Mouse (Mus musculus): ENCODE data around the gene Myo1e. TPM values are rescaled to one million over a fixed set of nuclear protein-coding genes. Genes with fewer than 3 reads are reported as not detected.

Myo1e gene
- polyA plus RNA-seq, 1 experiment from 2014 or later: 12.1 TPM

DNA sequence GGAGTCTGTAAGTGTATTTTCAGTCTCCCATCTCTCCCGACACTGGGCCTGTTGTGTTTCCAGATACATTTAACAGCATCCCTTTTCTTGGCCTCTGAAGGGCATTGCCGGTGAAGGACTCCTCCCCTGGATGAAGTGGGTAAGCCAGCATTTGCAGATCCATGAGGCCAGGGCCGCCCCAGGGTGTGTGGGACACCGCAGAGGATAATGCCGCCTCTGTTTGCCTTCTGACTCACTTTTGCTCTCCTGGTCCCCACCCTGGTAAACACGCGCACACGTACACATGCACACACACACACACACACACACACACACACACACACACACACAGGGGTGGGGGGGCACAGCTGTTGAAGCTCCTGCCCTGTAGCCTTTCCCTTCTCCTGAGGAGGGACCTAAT is 74.3 kb downstream of the Myo1e start:
- Histone ChIP-seq H3K36me3 (no peaks in the 10 kb centered on the region), H3K4me1 (no peaks in the 10 kb centered on the region), H3K27ac (replicated peaks) (no peak overlapping the region), H3K27me3 (ENCODE audit: low read depth, poor library complexity, severe bottlenecking) (no peaks in the 10 kb centered on the region), H3K9me3 (replicated peaks) (no peaks in the 10 kb centered on the region), H3K4me3 (no peak overlapping the region)
- WGBS: 93% methylated on average over 8 of the region's 8 CpGs
- DNase-seq (ENCODE audit: low spot score): no peak

- no peak overlapping the region for H3K27ac ChIP-seq (replicated peaks)
- 90% methylated on average over 6 of the region's 8 CpGs for WGBS
- H3K9me3 ChIP-seq (replicated peaks): no peaks in the 10 kb centered on the region
- H3K27me3 ChIP-seq (ENCODE audit: low read depth, poor library complexity, severe bottlenecking): no peaks in the 10 kb centered on the region
- no peak overlapping the region for H3K4me3 ChIP-seq
- DNase-seq (ENCODE audit: low spot score): no peak
- H3K4me1 ChIP-seq: no peaks in the 10 kb centered on the region
- no peaks in the 10 kb centered on the region for H3K36me3 ChIP-seq
Observed at GRCm38 (mm10) chr9:70282107-70282506, 75.0 kb downstream of the Myo1e start.

DNA sequence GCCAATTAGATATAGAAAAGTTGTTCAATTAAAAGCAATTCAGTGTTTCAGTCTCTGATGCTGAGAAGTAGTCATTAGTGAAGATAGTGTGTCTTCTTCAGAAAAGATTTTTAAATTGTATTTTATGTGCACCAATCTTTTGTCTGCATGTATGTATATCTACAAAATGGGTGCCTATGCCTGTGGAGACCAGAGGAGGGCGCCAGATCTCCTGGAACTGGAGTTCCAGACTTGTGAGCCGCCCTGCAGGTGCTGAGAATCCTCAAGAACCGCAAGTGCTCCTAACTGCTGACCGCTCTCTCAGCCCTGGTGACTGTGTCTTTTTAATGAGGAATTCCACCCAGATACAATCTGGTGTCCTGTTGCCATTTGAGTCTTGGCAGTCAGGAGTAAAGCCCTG is 76.0 kb downstream of the Myo1e start:
- H3K9me3 ChIP-seq (replicated peaks): no peaks in the 10 kb centered on the region
- 87% methylated on average over 4 of the region's 4 CpGs for WGBS
- no peaks in the 10 kb centered on the region for H3K4me1 ChIP-seq
- DNase-seq (ENCODE audit: low spot score): no peak
- H3K27ac ChIP-seq (replicated peaks): no peak overlapping the region
- H3K27me3 ChIP-seq (ENCODE audit: low read depth, poor library complexity, severe bottlenecking): no peaks in the 10 kb centered on the region
- no peaks in the 10 kb centered on the region for H3K36me3 ChIP-seq
- H3K4me3 ChIP-seq: no peak overlapping the region

GRCm38 (mm10) chr9:70284584-70285140 is 77.5 kb downstream of the Myo1e start:
- no peak for DNase-seq (ENCODE audit: low spot score)
- Histone ChIP-seq H3K27me3 (ENCODE audit: low read depth, poor library complexity, severe bottlenecking) (no peaks in the 10 kb centered on the region), H3K9me3 (replicated peaks) (no peaks in the 10 kb centered on the region), H3K27ac (replicated peaks) (no peak overlapping the region), H3K36me3 (no peaks in the 10 kb centered on the region), H3K4me1 (no peaks in the 10 kb centered on the region), H3K4me3 (no peak overlapping the region)
- 83% methylated on average over 7 of the region's 7 CpGs for WGBS

GRCm38 (mm10) chr9:70290785-70291184 is 83.6 kb downstream of the Myo1e start:
- no peak for DNase-seq (ENCODE audit: low spot score)
- no peaks in the 10 kb centered on the region for H3K27me3 ChIP-seq (ENCODE audit: low read depth, poor library complexity, severe bottlenecking)
- H3K4me3 ChIP-seq: no peak overlapping the region
- no peaks in the 10 kb centered on the region for H3K36me3 ChIP-seq
- 81% methylated on average over 10 of the region's 10 CpGs for WGBS
- no peaks in the 10 kb centered on the region for H3K9me3 ChIP-seq (replicated peaks)
- H3K4me1 ChIP-seq: peaks cover 20% of the 10 kb centered on the region
- H3K27ac ChIP-seq (replicated peaks): no peak overlapping the region

GRCm38 (mm10) chr9:70296916-70297315 is 89.8 kb downstream of the Myo1e start:
- Histone ChIP-seq H3K4me3 (no peak overlapping the region), H3K4me1 (peaks cover 29% of the 10 kb centered on the region), H3K27ac (replicated peaks) (no peak overlapping the region), H3K27me3 (ENCODE audit: low read depth, poor library complexity, severe bottlenecking) (no peaks in the 10 kb centered on the region), H3K9me3 (replicated peaks) (no peaks in the 10 kb centered on the region), H3K36me3 (peaks cover 3% of the 10 kb centered on the region; the same call in 1 of the 2 replicates)
- peak; percentile 16 for DNase-seq (ENCODE audit: low spot score)
- WGBS: 29% methylated on average over 2 of the region's 2 CpGs

- H3K27me3 ChIP-seq (ENCODE audit: low read depth, poor library complexity, severe bottlenecking): no peaks in the 10 kb centered on the region
- H3K9me3 ChIP-seq (replicated peaks): no peaks in the 10 kb centered on the region
- peak; percentile 39 for DNase-seq (ENCODE audit: low spot score)
- no peak overlapping the region for H3K4me3 ChIP-seq
- H3K4me1 ChIP-seq: peaks cover 24% of the 10 kb centered on the region
- peaks cover 9% of the 10 kb centered on the region for H3K36me3 ChIP-seq
- H3K27ac ChIP-seq (replicated peaks): peak overlapping the region; percentile 79
- WGBS: 28% methylated on average over 7 of the region's 7 CpGs
Observed at GRCm38 (mm10) chr9:70298221-70298620, 91.1 kb downstream of the Myo1e start.

DNA sequence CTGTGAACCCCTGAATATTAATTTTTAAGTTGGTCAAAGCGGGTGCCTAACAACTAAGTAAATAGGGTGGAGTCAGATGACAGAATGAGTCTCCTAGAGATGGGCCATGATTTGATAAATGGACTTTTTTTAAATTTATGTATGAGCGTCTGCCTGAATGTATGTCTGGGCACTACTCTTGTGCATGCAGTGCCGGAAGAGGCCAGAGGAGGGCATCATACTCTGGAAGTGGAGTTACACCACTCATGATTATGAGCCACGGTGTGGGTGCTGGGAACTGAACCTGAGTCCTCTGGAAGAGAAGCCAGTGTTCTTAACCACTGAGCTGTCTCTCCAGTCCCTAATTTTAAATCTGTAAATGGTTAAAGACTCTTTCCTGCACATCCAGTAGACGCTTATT is 93.6 kb downstream of the Myo1e start:
- H3K27ac ChIP-seq (replicated peaks): no peak overlapping the region

DNA sequence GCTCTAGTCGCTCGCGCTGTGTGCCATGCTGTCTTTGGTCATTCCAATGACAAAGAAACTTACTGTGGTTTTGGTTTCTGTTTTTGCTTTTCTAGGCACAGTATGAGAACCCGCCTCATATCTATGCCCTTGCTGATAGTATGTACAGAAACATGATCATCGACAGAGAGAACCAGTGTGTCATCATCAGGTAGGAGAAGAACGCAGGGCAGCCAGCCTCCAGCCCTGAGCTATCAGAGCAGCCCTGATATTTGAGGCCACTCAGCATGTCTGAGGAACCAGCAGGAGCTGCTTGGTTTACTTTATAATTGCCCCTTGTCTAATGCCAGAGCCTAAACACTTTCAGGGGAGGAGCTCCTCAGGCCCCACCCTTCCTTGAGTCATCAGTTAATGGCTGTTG is 94.4 kb downstream of the Myo1e start:
- Histone ChIP-seq H3K36me3 (peaks cover 9% of the 10 kb centered on the region), H3K27me3 (ENCODE audit: low read depth, poor library complexity, severe bottlenecking) (no peaks in the 10 kb centered on the region), H3K4me1 (peaks cover 25% of the 10 kb centered on the region), H3K27ac (replicated peaks) (no peak overlapping the region), H3K9me3 (replicated peaks) (no peaks in the 10 kb centered on the region), H3K4me3 (no peak overlapping the region)
- DNase-seq (ENCODE audit: low spot score): no peak
- WGBS: 96% methylated on average over 6 of the region's 6 CpGs

More for the DNA sequence above, 93.6 kb downstream of the Myo1e start:
- Histone ChIP-seq H3K36me3 (peaks cover 9% of the 10 kb centered on the region), H3K4me1 (peaks cover 27% of the 10 kb centered on the region), H3K4me3 (no peak overlapping the region), H3K27me3 (ENCODE audit: low read depth, poor library complexity, severe bottlenecking) (no peaks in the 10 kb centered on the region), H3K9me3 (replicated peaks) (no peaks in the 10 kb centered on the region)
- WGBS: 96% methylated on average over 5 of the region's 5 CpGs
- no peak for DNase-seq (ENCODE audit: low spot score)

GRCm38 (mm10) chr9:70304901-70305300 is 97.8 kb downstream of the Myo1e start:
- DNase-seq (ENCODE audit: low spot score): no peak
- 95% methylated on average over 8 of the region's 8 CpGs for WGBS
- Histone ChIP-seq H3K9me3 (replicated peaks) (no peaks in the 10 kb centered on the region), H3K4me3 (no peak overlapping the region), H3K4me1 (peaks cover 8% of the 10 kb centered on the region; the same call in 1 of the 2 replicates), H3K27ac (replicated peaks) (no peak overlapping the region), H3K36me3 (peaks cover 9% of the 10 kb centered on the region), H3K27me3 (ENCODE audit: low read depth, poor library complexity, severe bottlenecking) (no peaks in the 10 kb centered on the region)

GRCm38 (mm10) chr9:70310046-70310445 is 102.9 kb downstream of the Myo1e start:
- Histone ChIP-seq H3K27ac (replicated peaks) (no peak overlapping the region), H3K4me1 (peaks cover 6% of the 10 kb centered on the region), H3K27me3 (ENCODE audit: low read depth, poor library complexity, severe bottlenecking) (no peaks in the 10 kb centered on the region), H3K36me3 (no peaks in the 10 kb centered on the region), H3K4me3 (no peak overlapping the region), H3K9me3 (replicated peaks) (no peaks in the 10 kb centered on the region)
- WGBS: 83% methylated on average over 1 of the region's 1 CpGs
- no peak for DNase-seq (ENCODE audit: low spot score)

- Histone ChIP-seq H3K4me3 (no peak overlapping the region), H3K36me3 (no peaks in the 10 kb centered on the region), H3K27me3 (ENCODE audit: low read depth, poor library complexity, severe bottlenecking) (no peaks in the 10 kb centered on the region), H3K4me1 (peaks cover 6% of the 10 kb centered on the region), H3K9me3 (replicated peaks) (no peaks in the 10 kb centered on the region), H3K27ac (replicated peaks) (no peak overlapping the region)
- 100% methylated on average over 1 of the region's 1 CpGs for whole genome bisulfite sequencing
- DNase-seq (ENCODE audit: low spot score): no peak
Observed at GRCm38 (mm10) chr9:70314019-70314418, 106.9 kb downstream of the Myo1e start.

GRCm38 (mm10) chr9:70315130-70315529 is 108.0 kb downstream of the Myo1e start:
- 0 out of 2 replicates have a peak overlapping the region, but pooled peaks have one; percentile 1 for H3K27ac ChIP-seq (replicated peaks)
- no peaks in the 10 kb centered on the region for H3K27me3 ChIP-seq (ENCODE audit: low read depth, poor library complexity, severe bottlenecking)
- WGBS: 73% methylated on average over 4 of the region's 4 CpGs
- no peaks in the 10 kb centered on the region for H3K9me3 ChIP-seq (replicated peaks)
- peaks cover 6% of the 10 kb centered on the region for H3K4me1 ChIP-seq
- DNase-seq (ENCODE audit: low spot score): no peak
- H3K36me3 ChIP-seq: no peaks in the 10 kb centered on the region
- H3K4me3 ChIP-seq: no peak overlapping the region

DNA sequence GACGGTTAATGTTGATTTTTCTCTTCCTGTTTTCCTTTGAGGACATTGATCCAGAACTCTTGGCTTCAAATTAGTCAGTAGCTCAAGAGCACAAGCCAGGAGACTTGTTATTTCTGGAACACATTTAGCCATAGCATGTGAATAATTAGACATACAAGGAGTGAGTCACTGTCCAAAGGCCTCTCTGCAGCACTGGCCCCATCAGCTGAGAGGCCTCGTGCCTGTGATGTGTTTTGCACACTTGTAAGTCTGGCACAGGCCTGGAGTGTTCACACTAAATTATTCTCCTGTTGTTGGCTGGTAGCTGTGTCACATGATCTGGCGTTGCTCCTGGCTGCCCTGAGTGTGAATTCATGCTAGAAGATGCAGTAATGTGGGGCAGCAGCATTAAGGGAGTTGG is 111.5 kb downstream of the Myo1e start:
- H3K4me3 ChIP-seq: no peak overlapping the region
- no peak overlapping the region for H3K27ac ChIP-seq (replicated peaks)
- WGBS: 75% methylated on average over 3 of the region's 3 CpGs
- no peak for DNase-seq (ENCODE audit: low spot score)
- H3K4me1 ChIP-seq: peaks cover 6% of the 10 kb centered on the region
- no peaks in the 10 kb centered on the region for H3K27me3 ChIP-seq (ENCODE audit: low read depth, poor library complexity, severe bottlenecking)
- H3K36me3 ChIP-seq: no peaks in the 10 kb centered on the region
- no peaks in the 10 kb centered on the region for H3K9me3 ChIP-seq (replicated peaks)

Measured in midbrain, embryonic 10.5 days (tissue).